Mouse (Mus musculus) c-Kit-negative CD71-positive TER-119-positive erythroid progenitor cells, embryonic 14.5 days (primary cell): ENCODE results near the gene Tspan1.

Experiments
- DNase-seq: peaks from one replicate; pipeline ENCODE4 v3.0.0-alpha.2; 2013; ENCODE audit warnings: low read depth, low spot score

The Tspan1 gene

GRCm38 (mm10) chr4:116167404-116167803, at the start of gene Tspan1:
TSS of gene Tspan1 (minus strand) at chr4:116167601.
- no peak for DNase-seq

- no peak for DNase-seq
Measured at GRCm38 (mm10) chr4:116217046-116217445, 49.6 kb upstream of the Tspan1 start.

- DNase-seq: no peak
Measured at GRCm38 (mm10) chr4:116215895-116216605, 48.6 kb upstream of the Tspan1 start.

- no peak for DNase-seq
Measured at GRCm38 (mm10) chr4:116208891-116209290, 41.5 kb upstream of the Tspan1 start.

GRCm38 (mm10) chr4:116206531-116206930, 39.1 kb upstream of the Tspan1 start:
- DNase-seq: no peak

- DNase-seq: no peak
Measured at GRCm38 (mm10) chr4:116204422-116204821, 37.0 kb upstream of the Tspan1 start.

GRCm38 (mm10) chr4:116198422-116198821, 31.0 kb upstream of the Tspan1 start:
- no peak for DNase-seq

GRCm38 (mm10) chr4:116193583-116194383, 26.4 kb upstream of the Tspan1 start:
- peak; percentile 34 for DNase-seq

- no peak for DNase-seq
Measured at GRCm38 (mm10) chr4:116192286-116192835, 25.0 kb upstream of the Tspan1 start.

- no peak for DNase-seq
Measured at GRCm38 (mm10) chr4:116185083-116185482, 17.7 kb upstream of the Tspan1 start.

GRCm38 (mm10) chr4:116182745-116183144, 15.3 kb upstream of the Tspan1 start:
- DNase-seq: no peak

- no peak for DNase-seq
Measured at GRCm38 (mm10) chr4:116182079-116182478, 14.7 kb upstream of the Tspan1 start.

GRCm38 (mm10) chr4:116177140-116177539, 9.7 kb upstream of the Tspan1 start:
- DNase-seq: no peak

GRCm38 (mm10) chr4:116176543-116176988, 9.2 kb upstream of the Tspan1 start:
- no peak for DNase-seq

GRCm38 (mm10) chr4:116175711-116176542, 8.5 kb upstream of the Tspan1 start:
- DNase-seq: no peak

GRCm38 (mm10) chr4:116175136-116175535, 7.7 kb upstream of the Tspan1 start:
- DNase-seq: no peak

GRCm38 (mm10) chr4:116174466-116175116, 7.2 kb upstream of the Tspan1 start:
- DNase-seq: no peak

- DNase-seq: no peak
Measured at GRCm38 (mm10) chr4:116173752-116174151, 6.4 kb upstream of the Tspan1 start.

GRCm38 (mm10) chr4:116173072-116173471, 5.7 kb upstream of the Tspan1 start, which contains the start of the genes 1700042G07Rik and Gm49337:
TSS of gene 1700042G07Rik (plus strand) at chr4:116173372.
TSS of gene Gm49337 (plus strand) at chr4:116173384.
- no peak for DNase-seq

GRCm38 (mm10) chr4:116169353-116169672, 1.9 kb upstream of the Tspan1 start:
- DNase-seq: no peak
